Mouse (Mus musculus) heart, postnatal 25 days (tissue): ENCODE results near the gene Vmn2r80. TPM values are rescaled to one million over a fixed set of nuclear protein-coding genes. Genes with fewer than 3 reads are reported as not detected.
"Not testable (repeated sequence)": the region's sequence is repeated elsewhere in the genome, so short reads cannot be mapped to it uniquely, and the experiment has no call there.

Experiments
- DNase-seq: peaks from one replicate; pipeline ENCODE4 v3.0.0; 2022; ENCODE audit warnings: low spot score
- intact Hi-C: fragments of 180-260 bp; cut with DNase I; formaldehyde crosslinking; loops from one replicate; pipeline ENCODE4 v1.15.1; 2025
- total RNA-seq, 2 experiments: library from RNA; stranded (reverse); gene quantifications; 2 replicates each; pipeline ENCODE4 v1.2.3; 2021

Vmn2r80 gene
- not detected for total RNA-seq

- intact Hi-C loops, DNase-seq: not testable (repeated sequence)
Measured at GRCm38 (mm10) chr10:79148469-79148868, at the start of gene Vmn2r80. Vmn2r80 (plus strand) TSS chr10:79148769.

DNA sequence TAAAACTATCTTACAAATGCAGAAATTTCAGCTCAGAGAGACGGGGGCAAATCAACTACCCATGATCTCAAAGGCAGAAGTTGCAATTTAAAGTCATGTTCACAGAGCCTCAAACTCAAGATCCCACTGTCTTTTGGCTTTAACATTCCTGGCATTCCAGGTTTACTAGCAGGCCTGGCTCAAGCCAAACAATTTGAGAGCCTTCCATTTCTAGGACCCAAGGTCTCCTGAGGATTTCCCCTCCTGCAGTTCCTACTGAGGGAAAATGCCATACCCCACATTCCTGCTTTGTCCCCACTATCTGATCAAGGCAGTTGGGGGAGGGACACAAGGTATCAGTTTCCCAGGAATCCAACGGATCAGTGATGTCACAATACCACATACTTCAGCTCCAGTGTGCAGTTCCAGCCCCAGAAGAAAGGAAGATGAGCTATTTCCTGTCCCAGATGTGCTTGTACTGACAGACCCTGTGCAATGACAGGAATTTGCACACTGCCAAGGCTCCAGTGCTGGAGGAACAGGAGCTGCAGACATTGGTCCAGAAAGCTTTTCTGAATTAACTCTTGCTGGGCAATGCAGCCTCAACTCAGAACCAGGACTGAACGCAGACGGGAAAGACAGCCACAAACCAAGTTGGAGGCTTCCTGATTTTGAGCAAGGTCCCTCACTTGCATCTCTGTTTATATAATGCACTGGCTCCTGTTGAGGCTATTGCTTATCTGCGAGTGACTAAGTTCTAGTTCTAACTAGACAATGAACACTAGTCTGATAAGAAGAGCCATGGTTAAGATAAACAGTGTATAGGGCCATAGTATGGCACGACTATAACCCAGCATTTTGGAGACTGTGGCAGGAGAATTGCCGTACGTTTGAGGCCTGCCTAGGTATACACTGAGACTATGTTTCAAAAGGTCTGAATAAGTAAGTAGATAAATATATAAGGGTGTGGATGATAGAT is 42.0 kb upstream of the Vmn2r80 start:
- intact Hi-C loops = no loop called here
- no peak for DNase-seq

GRCm38 (mm10) chr10:79107531-79107930 is 41.0 kb upstream of the Vmn2r80 start:
- no peak for DNase-seq
- intact Hi-C loops = no loop called here

- DNase-seq = no peak
- intact Hi-C loops = no loop called here
Measured at GRCm38 (mm10) chr10:79109156-79109555, 39.4 kb upstream of the Vmn2r80 start.

GRCm38 (mm10) chr10:79110482-79110881 is 38.1 kb upstream of the Vmn2r80 start:
- no peak for DNase-seq

GRCm38 (mm10) chr10:79115085-79115484 is 33.5 kb upstream of the Vmn2r80 start:
- intact Hi-C loops = no loop called here
- no peak for DNase-seq

More at GRCm38 (mm10) chr10:79110482-79110881, 38.1 kb upstream of the Vmn2r80 start:
- intact Hi-C loops = no loop called here

DNA sequence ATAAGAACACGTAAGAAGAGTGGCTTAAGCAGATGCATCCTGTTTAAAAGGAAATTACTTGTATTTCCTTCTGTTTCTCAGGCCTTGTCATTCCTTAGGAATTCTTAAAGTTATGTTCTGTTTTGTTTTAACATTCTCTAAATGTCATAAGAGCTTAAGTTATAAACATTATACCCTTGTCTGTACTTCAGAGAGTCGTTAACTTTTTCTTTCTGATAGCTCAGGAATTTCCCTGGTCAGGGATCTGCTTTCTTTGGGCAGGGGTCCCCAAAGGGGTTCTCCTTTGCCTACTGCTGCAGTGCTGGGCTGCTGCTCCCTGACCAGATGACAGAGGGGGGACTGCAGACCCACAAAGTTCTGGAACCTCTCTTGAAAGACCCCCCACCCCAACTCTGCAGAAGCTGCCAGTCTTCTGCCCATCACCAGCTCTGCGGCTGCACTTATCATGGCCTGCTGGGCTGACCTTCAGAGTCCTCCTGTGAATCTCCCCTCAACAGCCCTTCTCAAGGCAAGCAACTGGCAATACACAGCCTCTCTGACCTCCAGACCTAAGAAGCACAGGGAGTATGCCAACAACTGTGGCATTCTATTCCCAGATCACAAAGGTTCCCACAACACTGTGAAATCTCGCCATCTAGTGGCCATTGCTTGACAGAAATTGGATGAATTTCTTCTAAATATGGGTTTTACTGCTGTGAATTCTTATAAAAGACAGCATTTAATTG is 32.3 kb upstream of the Vmn2r80 start:
- intact Hi-C loops = loop anchor here (1.0 kb wide), 1 partner anchor 360 kb away; no protein-coding TSS in a partner anchor
- no peak for DNase-seq

GRCm38 (mm10) chr10:79151602-79152001 is 3.0 kb downstream of the Vmn2r80 start:
- no peak for DNase-seq
- intact Hi-C loops = no loop called here

GRCm38 (mm10) chr10:79199973-79200372 is 51.4 kb downstream of the Vmn2r80 start:
- intact Hi-C loops, DNase-seq: not testable (repeated sequence)

- no peak for DNase-seq
- intact Hi-C loops = no loop called here
Measured at GRCm38 (mm10) chr10:79220432-79220831, 71.9 kb downstream of the Vmn2r80 start.

DNA sequence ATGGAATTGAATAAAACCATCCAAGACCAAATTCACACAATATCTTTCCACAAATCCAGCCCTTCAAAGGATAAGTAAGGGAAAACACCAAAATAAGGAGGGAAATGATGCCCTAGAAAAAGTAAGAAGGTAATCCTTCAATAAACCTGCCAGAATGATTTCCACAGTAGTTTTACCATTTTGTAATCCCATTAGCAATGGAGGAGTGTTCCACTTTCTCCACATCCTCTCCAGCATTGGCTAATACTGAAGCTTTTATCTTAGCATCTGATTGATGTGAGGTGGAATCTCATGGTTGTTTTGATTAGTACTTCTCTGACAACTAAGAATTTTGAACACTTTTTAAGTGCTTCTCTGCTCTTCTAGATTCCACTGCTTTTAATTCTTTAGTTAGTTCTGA is 73.0 kb downstream of the Vmn2r80 start:
- DNase-seq = no peak
- intact Hi-C loops = no loop called here

DNA sequence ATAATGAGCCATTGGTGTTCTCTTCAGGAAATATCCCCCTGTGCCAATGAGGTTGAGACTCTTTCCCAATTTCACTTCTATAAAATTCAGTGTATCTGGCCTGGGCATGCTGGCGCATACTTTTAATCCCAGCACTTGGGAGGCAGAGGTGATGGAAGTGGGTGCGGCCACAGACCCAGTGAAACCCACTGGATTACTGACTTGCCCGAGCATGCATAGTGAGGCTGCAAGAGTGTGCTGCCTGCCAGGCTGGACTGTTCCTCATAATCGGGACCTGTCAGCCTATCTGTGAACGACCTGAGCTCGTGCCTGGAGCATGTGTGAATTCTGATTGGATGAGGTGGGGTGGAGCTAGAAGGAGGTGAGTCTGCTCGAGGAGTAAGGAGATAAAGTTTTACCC is 73.6 kb downstream of the Vmn2r80 start:
- intact Hi-C loops = no loop called here
- DNase-seq = no peak

Other genes starting within 250 kb of the Vmn2r80 start
- not detected for gene Olfr1354, start 235.6 kb upstream of the Vmn2r80 start, total RNA-seq
- not detected for gene Olfr8, start 198.1 kb upstream of the Vmn2r80 start, total RNA-seq
- not detected for gene Olfr1353, start 185.5 kb upstream of the Vmn2r80 start, total RNA-seq
- gene Olfr1352, start 167.7 kb upstream of the Vmn2r80 start, total RNA-seq = not detected
- not detected for gene Olfr1351, start 136.3 kb upstream of the Vmn2r80 start, total RNA-seq
- not detected for gene Olfr57, start 120.0 kb upstream of the Vmn2r80 start, total RNA-seq
- gene 2610008E11Rik, start 51.2 kb upstream of the Vmn2r80 start, total RNA-seq = 10 to 100 TPM; 12.2 to 15.1 TPM
- gene Vmn2r81, start 98.9 kb downstream of the Vmn2r80 start, total RNA-seq = not detected
- not detected for gene Vmn2r82, start 207.8 kb downstream of the Vmn2r80 start, total RNA-seq